Mouse (Mus musculus) midbrain, postnatal 0 days (tissue): ENCODE data around the gene Slc12a9. TPM values are rescaled to one million over a fixed set of nuclear protein-coding genes. Genes with fewer than 3 reads are reported as not detected.

ENCODE experiments used
- ATAC-seq: fragments of 200-750 bp; cut with Nextera tagmentation; 2 replicates; pipeline ENCODE4 v1.8.0; 2017; ENCODE audit warnings: moderate number of reproducible peaks, mild to moderate bottlenecking, moderate TSS enrichment, moderate library complexity; ENCODE audit not compliant: low FRiP score
- DNase-seq: peaks from one replicate; pipeline ENCODE4 v3.0.0-alpha.2; 2015; ENCODE audit warnings: low spot score
- H3K27ac ChIP-seq: fragments of 300-500 bp; sonication (generic); 2 replicates; pipeline ENCODE4 v1.5.1; 2014; ENCODE audit warnings: low read depth, mild to moderate bottlenecking, low read length, mixed read lengths
- H3K27me3 ChIP-seq: fragments of 300-500 bp; sonication (generic); 2 replicates; pipeline ENCODE4 v1.6.1; 2014; ENCODE audit warnings: low read length, control low read depth, mixed read lengths; ENCODE audit not compliant: insufficient read depth
- H3K36me3 ChIP-seq: fragments of 300-500 bp; sonication (generic); 2 replicates; pipeline ENCODE4 v1.6.1; 2014; ENCODE audit warnings: low read length, control low read depth, mixed read lengths; ENCODE audit not compliant: insufficient read depth
- H3K4me1 ChIP-seq: fragments of 300-500 bp; sonication (generic); 2 replicates; pipeline ENCODE4 v1.6.1; 2014; ENCODE audit warnings: mild to moderate bottlenecking, control low read depth, antibody characterized with exemption, low read length, mixed read lengths; ENCODE audit not compliant: insufficient read depth
- H3K4me2 ChIP-seq: fragments of 300-500 bp; sonication (generic); 2 replicates; pipeline ENCODE4 v1.6.1; 2014; ENCODE audit warnings: low read depth, mild to moderate bottlenecking, low read length, mixed read lengths; ENCODE audit not compliant: poor library complexity, severe bottlenecking
- H3K4me3 ChIP-seq: fragments of 300-500 bp; sonication (generic); 2 replicates; pipeline ENCODE4 v1.5.1; 2014; ENCODE audit warnings: low read depth, mild to moderate bottlenecking, low read length, moderate library complexity
- H3K9ac ChIP-seq: fragments of 300-500 bp; sonication (generic); replicated peaks from 2 replicates; pipeline ENCODE4 v1.6.1; 2014; ENCODE audit warnings: mild to moderate bottlenecking, low read length, moderate library complexity, mixed read lengths; ENCODE audit not compliant: poor library complexity, severe bottlenecking
- H3K9me3 ChIP-seq: fragments of 300-500 bp; sonication (generic); 2 replicates; pipeline ENCODE4 v1.6.1; 2016; ENCODE audit warnings: low read length, control low read depth
- CTCF ChIP-seq: IDR thresholded peaks from 2 replicates; pipeline ENCODE4 v1.5.1; 2016; ENCODE audit warnings: antibody characterized with exemption, mild to moderate bottlenecking
- WGBS: fragments of 180-500 bp; shearing (Covaris S2); extraction: QIAGEN DNeasy Blood & Tissue Kit; methylation state at CpG from one replicate; pipeline ENCODE4 v1.1.7; 2014; 5-methylcytosine and 5-hydroxymethylcytosine counted together
- polyA plus RNA-seq: library from polyadenylated mRNA; unstranded; fragments of >200 nt; fragmentation: Nextera tagmentation; extraction: Ambion mirVana; gene quantifications from 2 replicates; pipeline ENCODE4 v1.2.1, GENCODE M21; 2015
- total RNA-seq: library from RNA; depleted of rRNA; stranded (reverse); fragments of >200 nt; gene quantifications from 2 replicates; pipeline ENCODE4 v1.2.3, GENCODE M21; 2014

Slc12a9 gene
- total and polyA plus RNA-seq, 2 experiments from 2014 or later, result 27.8 to 28.9 TPM

DNA sequence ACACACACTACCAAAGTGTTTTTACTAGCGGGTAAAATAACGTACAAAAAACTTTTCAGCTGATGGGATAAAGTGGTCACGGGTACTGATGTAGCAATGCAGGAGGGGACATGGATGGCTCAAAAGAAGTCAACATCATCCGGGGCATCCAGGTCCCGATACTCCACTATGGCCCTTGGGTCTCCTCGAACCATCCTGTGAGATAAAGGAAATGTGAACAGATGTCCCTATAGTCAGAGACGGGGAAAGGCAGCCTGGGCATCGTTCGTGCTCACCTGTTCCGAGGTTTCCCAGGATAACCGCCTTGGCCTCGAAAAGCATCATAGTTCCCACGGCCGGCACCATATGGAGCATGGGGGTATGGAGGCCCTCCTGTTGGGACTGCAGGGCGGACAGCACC, 37.7 kb downstream of the Slc12a9 start:
- Histone ChIP-seq H3K9ac (no peak overlapping the region), H3K27ac (no peak overlapping the region), H3K9me3 (no peaks in the 10 kb centered on the region), H3K27me3 (no peaks in the 10 kb centered on the region), H3K4me3 (no peak overlapping the region), H3K4me2 (no peak overlapping the region), H3K4me1 (peaks cover 7% of the 10 kb centered on the region), H3K36me3 (peaks cover 51% of the 10 kb centered on the region)
- TF ChIP-seq CTCF, result no peak
- 90% methylated on average over 15 of the region's 15 CpGs for WGBS
- ATAC-seq (no peak), DNase-seq (no peak)

DNA sequence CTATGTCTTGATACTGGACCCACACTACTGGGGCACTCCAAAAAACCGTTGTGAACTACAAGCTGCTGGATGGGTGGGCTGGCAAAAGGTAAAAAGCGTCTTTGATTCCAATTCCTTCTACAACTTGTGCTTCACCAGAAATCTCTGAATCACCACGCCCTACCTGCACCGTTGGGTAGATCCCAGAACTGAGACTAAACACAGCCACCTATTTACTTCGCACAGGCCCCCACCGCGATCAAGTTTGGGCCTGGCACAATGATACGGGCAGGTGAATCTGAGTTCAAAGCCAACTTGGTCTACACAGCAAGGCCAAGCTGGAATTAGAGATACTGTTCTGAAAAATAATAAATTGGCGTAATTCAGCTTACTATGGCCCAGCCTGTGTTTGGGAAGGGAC, 38.1 kb downstream of the Slc12a9 start:
- Histone ChIP-seq H3K27me3 (no peaks in the 10 kb centered on the region), H3K4me1 (peaks cover 9% of the 10 kb centered on the region), H3K36me3 (peaks cover 47% of the 10 kb centered on the region), H3K4me2 (peak overlapping the region; percentile 96), H3K27ac (peak overlapping the region; percentile 81; the same call in 1 of the 2 replicates), H3K4me3 (peak overlapping the region; percentile 42; the same call in 1 of the 2 replicates), H3K9ac (peak overlapping the region; percentile 84), H3K9me3 (no peaks in the 10 kb centered on the region)
- DNase-seq (no peak), ATAC-seq (no peak)
- 81% methylated on average over 9 of the region's 9 CpGs for WGBS
- no peak for TF ChIP-seq CTCF

GRCm38 (mm10) chr5:137294744-137295093, 38.7 kb downstream of the Slc12a9 start:
- H3K9me3 ChIP-seq, result no peaks in the 10 kb centered on the region
- ATAC-seq (no peak; the same call in 1 of the 2 replicates), DNase-seq (no peak)
- no peak for TF ChIP-seq CTCF
- 7% methylated on average over 18 of the region's 18 CpGs for WGBS
- H3K9ac ChIP-seq, result peak overlapping the region; percentile 84
- 0 out of 2 replicates have a peak, but pooled peaks cover 3% of the 10 kb centered on the region for H3K27me3 ChIP-seq
- peaks cover 41% of the 10 kb centered on the region for H3K36me3 ChIP-seq
- peak overlapping the region; percentile 81 for H3K27ac ChIP-seq
- H3K4me3 ChIP-seq, result peak overlapping the region; percentile 42
- H3K4me2 ChIP-seq, result peak overlapping the region; percentile 96
- H3K4me1 ChIP-seq, result peaks cover 9% of the 10 kb centered on the region

- ATAC-seq, result peak; percentile 94
- under 1% methylated on average over 52 of the region's 52 CpGs for WGBS
Measured at GRCm38 (mm10) chr5:137293839-137294743, 39.3 kb downstream of the Slc12a9 start, which contains the start of gene Ufsp1. TSS of gene Ufsp1 (plus strand) at chr5:137294629.

DNA sequence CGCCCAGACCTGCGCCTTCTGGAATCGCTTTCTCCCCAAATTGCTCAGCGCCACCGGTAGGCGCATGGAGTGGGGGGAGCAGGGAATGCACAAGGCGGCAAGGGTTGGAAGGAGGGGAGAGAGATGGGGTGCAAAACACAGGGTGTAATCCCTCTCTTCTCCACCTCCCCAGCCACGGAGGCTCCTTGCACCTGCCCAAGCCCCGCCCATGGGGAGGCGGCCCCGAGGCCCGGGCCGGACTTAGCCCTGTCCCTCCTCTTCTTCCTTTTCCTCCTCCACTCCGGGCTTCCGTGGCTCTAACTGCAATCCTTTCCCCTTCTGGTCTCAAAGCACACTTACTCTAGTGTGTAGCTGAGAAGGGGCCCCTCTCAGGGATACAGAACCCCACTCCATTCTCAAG, 40.1 kb downstream of the Slc12a9 start:
- 0% methylated on average over 14 of the region's 15 CpGs for WGBS
- 0 out of 2 replicates have a peak, but pooled peaks cover 3% of the 10 kb centered on the region for H3K27me3 ChIP-seq
- H3K9ac ChIP-seq, result peak overlapping the region; percentile 63
- peak overlapping the region; percentile 84 for H3K27ac ChIP-seq
- peaks cover 27% of the 10 kb centered on the region for H3K36me3 ChIP-seq
- peak; percentile 38 for TF ChIP-seq CTCF
- DNase-seq (peak; percentile 36), ATAC-seq (peak; percentile 11; the same call in 1 of the 2 replicates)
- no peaks in the 10 kb centered on the region for H3K9me3 ChIP-seq
- peak overlapping the region; percentile 42 for H3K4me3 ChIP-seq
- peak overlapping the region; percentile 96 for H3K4me2 ChIP-seq
- H3K4me1 ChIP-seq, result peaks cover 9% of the 10 kb centered on the region

More at GRCm38 (mm10) chr5:137293839-137294743, 39.3 kb downstream of the Slc12a9 start, which contains the start of gene Ufsp1:
- Histone ChIP-seq H3K4me3 (peak within 1 kb of the TSS; percentile 42), H3K4me2 (peak within 1 kb of the TSS; percentile 96), H3K4me1 (peaks cover 9% of the 10 kb centered on the region), H3K9ac (peak within 1 kb of the TSS; percentile 84), H3K27ac (peak within 1 kb of the TSS; percentile 84), H3K9me3 (no peaks in the 10 kb centered on the region), H3K36me3 (peaks cover 35% of the 10 kb centered on the region), H3K27me3 (0 out of 2 replicates have a peak, but pooled peaks cover 3% of the 10 kb centered on the region)
- peak; percentile 47 for TF ChIP-seq CTCF
- DNase-seq, result peak; percentile 98

- H3K9ac ChIP-seq, result no peak overlapping the region
- no peak for TF ChIP-seq CTCF
- H3K4me2 ChIP-seq, result no peak overlapping the region
- peaks cover 3% of the 10 kb centered on the region; the same call in 1 of the 2 replicates for H3K27me3 ChIP-seq
- peaks cover 9% of the 10 kb centered on the region for H3K4me1 ChIP-seq
- H3K36me3 ChIP-seq, result peaks cover 9% of the 10 kb centered on the region
- H3K9me3 ChIP-seq, result no peaks in the 10 kb centered on the region
- H3K4me3 ChIP-seq, result no peak overlapping the region
- no peak for DNase-seq
- H3K27ac ChIP-seq, result no peak overlapping the region
- WGBS, result 77% methylated on average over 15 of the region's 15 CpGs
- no peak for ATAC-seq
Measured at GRCm38 (mm10) chr5:137291381-137291926, 41.9 kb downstream of the Slc12a9 start.
